Mouse (Mus musculus): ENCODE measurements around the gene Brk1.

DNA sequence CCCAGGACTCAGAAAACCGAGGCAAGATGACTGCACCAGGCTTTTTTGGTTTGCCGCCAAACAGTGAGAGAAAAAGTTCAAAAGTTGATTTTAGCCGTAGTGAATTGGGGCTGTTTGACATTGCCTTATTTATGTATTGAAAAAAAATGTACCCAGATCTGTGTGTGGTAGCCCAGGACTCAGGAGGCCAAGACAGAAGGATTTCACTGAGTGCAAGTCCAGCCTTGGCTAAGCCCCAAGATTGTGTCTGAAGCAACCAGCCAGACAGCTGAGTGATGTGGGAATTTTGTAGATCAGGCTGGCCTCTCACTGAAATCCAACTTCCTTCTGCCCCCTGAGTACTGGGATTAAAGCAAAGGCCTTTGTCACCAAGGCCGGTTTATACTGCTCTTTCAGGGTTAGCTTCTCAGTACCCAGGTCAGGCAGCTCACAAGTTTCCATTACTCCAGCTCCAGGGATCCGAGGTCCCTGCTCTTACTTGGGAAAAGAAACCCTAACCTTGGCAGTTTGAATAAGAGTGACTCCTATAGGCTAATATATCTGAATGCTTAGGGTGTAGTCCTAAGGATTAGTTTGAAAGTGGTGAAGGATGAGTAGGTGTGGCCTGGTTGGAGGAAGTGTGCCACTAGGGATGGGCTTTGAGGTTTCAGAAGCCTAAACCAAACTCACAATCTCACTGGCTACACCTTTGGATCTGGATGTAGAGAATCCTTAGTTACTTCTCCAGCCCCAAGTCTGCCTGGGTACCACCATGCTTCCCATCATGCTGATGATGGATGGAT is 20.6 kb downstream of the Brk1 start:
- TF ChIP-seq POLR2A (IDR thresholded peaks at IDR 0.05; ENCODE audit: borderline replicate concordance, control insufficient read depth, low read depth, low read length) (no peak), CTCF (IDR thresholded peaks at IDR 0.05; ENCODE audit: control insufficient read depth, insufficient read depth, low read length) (no peak)
